Mouse (Mus musculus) ovary, adult 18-20 months (tissue): Measurements from ENCODE around the gene Srsy.
"Not testable (repeated sequence)": the region's sequence is repeated elsewhere in the genome, so short reads cannot be mapped to it uniquely, and the experiment has no call there.

Experiments used
- DNase-seq: peaks from one replicate; pipeline ENCODE4 v3.0.0; 2022; ENCODE audit warnings: low spot score, mixed read lengths

Gene Srsy

GRCm38 (mm10) chrY:17937230-17937629 lies at the start of gene Srsy:
TSS of gene Srsy (minus strand) at chrY:17937330.
- not testable (repeated sequence) for DNase-seq
